Mouse (Mus musculus): Measurements from ENCODE around the gene Spred2. TPM values are rescaled to one million over a fixed set of nuclear protein-coding genes. Genes with fewer than 3 reads are reported as not detected.
A peak's percentile ranks its signal among the peaks of the same experiment; 100 is the strongest.

Spred2 gene
- total RNA-seq, 2 experiments from 2014 or later, result 20.5 to 28.4 TPM

DNA sequence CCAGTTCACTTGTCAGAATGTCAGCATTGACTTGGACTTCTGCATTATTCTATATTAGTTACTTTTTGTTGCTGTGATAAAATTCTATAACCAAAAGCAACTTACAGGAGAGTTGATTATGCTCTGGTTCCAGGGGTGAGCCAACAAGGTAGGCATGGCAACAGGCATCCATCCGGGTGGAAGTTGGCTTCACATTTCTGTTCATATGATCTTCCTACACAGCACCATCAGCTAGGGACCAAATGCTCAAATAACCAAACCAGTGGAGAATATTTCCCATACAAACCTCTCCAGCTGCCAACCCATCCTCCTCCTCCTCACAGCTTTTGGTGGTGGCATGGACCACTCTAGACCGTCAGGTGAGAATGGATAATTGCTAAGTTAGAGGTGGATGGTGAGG lies 51.9 kb downstream of the Spred2 start:
- intact Hi-C loops (cut with DNase I), result no loop called here

DNA sequence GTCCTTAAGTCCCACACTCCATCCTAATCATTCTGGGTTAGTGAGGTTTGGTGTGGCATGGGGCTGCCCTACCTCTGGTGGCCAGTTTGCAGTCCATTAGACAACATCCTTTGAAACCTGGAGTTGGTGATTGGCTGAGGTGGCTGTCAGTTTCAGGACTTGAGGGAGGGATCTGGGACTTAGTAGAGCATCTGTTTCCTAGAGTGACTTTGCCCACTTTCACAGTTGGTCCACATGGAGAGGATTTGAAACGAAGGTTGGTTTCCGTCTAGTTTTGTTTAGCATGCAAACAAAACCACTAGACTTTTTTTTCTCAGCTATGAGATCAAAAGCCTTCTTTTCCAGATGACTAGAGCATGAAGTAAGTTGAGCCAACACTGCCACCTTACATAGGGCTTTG lies 53.5 kb downstream of the Spred2 start:
- intact Hi-C loops (cut with DNase I), result no loop called here
- no peak for DNase-seq (ENCODE audit: low spot score)

More for the DNA sequence above, 51.9 kb downstream of the Spred2 start:
- no peak for DNase-seq (ENCODE audit: low spot score)

DNA sequence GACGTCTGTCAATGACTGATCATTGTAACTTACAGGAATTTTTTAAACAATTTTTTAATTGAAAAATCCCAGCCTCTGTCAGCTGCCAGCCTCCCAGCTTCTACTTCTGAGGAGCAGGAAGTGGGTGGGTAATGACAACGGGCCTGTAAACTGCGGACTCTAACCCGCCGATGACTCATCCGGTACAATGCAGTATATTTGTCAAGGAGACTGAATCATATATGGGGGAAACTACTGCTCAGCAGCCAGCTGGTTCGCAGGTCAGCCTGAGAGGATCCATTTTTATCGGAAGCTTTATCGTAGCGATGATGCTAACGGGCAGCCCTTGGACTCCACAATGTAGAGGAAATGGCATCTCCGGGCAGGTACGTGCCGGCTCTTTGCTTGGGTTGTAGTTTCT lies 55.2 kb downstream of the Spred2 start:
- intact Hi-C loops (cut with DNase I), result no loop called here
- no peak for DNase-seq (ENCODE audit: low spot score)

DNA sequence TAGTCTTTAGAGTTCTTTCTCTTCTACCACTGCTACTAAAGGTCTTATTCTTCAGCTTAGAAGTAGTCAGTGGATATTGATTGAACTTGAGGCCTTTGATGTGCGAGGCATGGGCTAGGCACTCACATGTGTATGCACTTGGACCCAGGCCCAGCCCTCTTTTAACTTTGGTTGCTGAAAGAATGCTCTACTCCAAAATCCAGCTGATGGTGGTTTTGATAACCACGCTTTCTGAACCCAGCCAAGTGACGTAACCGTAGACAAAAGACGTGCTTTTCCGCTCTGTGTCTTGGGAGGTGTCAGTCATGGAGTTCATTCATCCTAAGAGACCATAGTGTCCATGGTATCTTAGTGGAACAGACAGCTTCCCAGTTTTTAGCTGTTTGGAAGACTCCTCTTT lies 57.9 kb downstream of the Spred2 start:
- intact Hi-C loops (cut with DNase I), result no loop called here
- DNase-seq (ENCODE audit: low spot score), result no peak

DNA sequence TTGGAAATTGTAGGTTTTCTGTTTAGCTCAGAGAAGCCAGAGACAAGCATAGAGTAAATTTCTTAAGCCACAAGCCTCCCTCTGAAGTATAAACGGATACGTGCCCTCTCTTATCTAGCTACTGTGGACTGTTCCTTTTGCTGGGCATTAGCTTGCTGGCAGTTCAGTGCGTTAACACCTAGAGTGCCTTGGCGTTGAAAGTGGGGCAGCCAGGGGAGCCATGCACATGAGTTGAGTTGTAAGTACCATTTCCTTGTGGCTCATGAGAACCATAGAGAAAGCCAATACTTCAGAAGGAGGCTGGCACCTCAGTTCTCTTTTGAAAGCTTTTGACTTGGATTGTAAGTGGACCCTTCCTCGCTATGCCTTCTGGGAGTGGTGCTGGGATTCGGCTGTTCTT lies 58.6 kb downstream of the Spred2 start:
- no peak for DNase-seq (ENCODE audit: low spot score)
- intact Hi-C loops (cut with DNase I), result no loop called here

DNA sequence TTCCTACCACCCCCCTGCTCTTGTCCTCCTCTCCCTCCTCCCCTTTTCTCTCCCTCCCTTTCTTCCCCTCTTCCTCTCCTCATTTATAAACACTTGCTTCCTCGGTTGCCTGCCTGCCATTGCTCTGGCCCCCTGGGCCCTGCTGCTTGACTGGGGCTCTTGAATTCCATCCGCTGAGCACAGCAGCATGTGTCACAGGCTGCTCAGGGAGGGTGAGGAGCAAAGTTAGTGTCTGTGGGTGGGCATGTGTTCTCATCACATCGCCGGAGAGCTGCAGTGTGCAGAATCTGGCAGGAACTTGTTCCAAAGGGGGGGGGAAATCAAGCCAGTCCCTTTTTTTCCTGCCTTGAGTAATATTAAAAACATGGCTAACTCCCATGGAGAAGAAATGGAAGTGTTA lies 59.1 kb downstream of the Spred2 start:
- intact Hi-C loops (cut with DNase I), result no loop called here
- no peak for DNase-seq (ENCODE audit: low spot score)

DNA sequence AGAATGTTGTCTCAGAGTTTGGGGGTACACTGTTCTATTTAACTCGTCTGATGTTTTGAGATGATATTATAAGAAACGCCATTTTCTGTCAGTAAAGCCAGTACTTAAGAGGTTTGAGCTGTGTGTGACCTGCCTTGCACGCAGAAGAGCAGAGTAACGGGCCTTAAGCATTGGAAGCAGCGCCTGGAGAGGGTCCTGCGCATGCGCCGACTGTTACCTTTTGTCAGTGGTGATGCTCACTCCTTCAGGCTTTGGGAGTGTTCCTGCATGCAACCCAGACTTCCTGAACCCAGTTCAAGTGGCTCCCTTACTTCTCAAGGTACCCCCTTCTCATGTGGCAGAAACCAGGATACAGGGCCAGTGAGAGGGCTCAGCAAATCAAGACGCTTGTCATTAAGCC lies 59.9 kb downstream of the Spred2 start:
- DNase-seq (ENCODE audit: low spot score), result no peak
- intact Hi-C loops (cut with DNase I), result no loop called here

DNA sequence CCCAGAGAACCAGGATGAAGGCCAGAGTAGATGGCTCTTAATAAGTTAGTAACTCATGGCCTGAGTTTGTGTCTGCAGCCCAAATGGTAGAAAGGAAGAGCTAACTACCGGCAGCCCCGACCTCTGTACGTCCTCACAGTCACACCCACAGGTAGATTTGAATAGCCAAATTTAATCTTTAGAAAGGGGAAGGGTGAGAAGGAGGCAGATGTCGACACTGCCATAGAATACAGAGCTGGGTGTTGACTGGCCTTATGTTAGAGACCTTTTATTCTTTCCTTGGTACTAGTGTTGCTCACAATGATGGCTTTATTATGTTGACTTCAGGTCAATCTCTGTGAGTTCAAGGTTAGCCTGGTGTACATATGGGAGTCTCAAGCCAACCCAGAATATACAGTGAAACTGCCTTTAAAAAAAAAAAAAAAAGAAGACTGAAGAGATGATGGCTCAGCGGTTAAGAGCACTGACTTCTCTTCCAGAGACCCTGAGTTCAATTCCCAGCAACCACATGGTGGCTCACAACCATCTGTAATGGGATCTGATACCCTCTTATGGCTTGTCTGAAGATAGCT lies 61.2 kb downstream of the Spred2 start:
- intact Hi-C loops (cut with DNase I), result no loop called here
- no peak for DNase-seq (ENCODE audit: low spot score)

DNA sequence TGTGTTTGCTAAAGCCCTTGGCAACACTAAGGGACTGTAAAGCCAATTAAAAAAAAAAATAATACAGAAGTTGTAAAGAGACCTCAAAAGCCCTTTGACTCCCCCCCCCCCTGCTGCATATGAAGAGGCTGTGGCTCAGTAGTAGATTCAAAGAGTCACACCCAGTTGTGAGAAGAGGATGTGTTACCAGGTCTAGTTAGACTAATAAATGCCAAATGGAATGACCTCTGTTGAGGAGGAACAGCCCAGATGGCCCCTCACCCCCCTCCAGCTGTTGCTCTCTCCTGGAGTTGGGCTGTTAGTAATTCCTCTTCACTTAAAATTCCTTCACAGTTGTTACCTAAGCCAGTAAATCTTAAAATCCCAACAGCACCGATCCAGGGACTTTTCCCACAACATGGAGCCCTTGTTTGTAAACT lies 62.3 kb downstream of the Spred2 start:
- DNase-seq (ENCODE audit: low spot score), result no peak
- intact Hi-C loops (cut with DNase I), result no loop called here

DNA sequence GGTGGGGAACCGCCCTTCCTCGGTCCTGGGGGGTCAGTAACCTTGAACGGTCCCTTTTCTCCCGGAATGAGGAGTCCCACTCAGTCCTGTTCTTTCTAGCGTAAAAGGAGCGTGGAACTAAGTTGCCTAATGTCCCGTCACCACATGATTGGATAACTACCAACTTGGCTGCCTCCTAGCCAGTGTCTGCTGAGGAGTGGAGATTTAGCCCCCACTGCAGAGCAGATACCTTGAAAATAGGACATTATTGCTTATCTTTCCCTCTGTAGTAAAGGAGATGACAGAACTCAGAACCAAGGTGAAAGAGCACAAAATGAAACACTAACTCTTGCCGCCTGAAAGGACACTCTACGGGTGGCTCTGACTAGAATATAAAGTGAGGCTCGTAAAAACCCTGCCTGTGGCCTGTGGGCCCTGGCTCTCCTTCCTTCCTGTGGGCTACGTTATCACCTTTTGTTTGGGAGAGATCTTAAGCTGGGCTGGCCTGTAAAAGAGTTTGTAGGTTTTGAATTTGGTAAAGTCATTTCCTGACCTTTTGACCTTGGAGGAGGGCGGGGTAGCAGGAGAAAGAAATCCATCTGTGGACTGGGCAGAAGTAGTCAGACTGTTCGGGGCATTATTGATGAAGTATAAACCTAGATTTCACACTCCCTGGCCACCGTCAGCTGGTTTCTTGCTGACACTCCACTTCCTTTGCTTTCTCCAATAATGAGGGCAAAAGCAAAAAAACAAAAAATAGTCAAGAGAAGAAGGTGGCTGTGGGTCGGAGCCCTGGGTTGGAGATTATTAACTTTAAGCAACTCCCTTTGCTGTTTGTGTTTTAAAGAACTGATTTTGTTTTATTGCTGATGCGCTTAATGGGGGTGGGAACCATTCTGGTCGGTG lies 62.9 kb downstream of the Spred2 start:
- peak; percentile 45 for DNase-seq (ENCODE audit: low spot score)
- intact Hi-C loops (cut with DNase I), result no loop called here

DNA sequence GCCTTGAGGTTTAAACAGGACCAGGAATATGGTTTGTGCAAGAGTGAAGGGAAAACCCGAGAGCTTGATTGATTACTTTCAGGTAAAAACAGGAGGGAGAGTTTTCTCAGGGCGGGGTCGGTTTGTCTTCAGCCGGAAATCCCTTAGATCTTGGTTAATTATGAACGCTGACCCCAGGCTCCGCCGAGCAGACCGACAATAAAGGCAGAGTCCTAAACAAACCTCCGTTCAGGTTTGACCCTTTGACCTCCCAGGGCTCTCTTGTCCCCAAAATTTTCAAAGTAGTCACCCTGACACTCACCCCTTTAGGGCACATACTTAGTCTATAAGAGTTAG lies 63.5 kb downstream of the Spred2 start:
- intact Hi-C loops (cut with DNase I), result no loop called here
- no peak for DNase-seq (ENCODE audit: low spot score)

DNA sequence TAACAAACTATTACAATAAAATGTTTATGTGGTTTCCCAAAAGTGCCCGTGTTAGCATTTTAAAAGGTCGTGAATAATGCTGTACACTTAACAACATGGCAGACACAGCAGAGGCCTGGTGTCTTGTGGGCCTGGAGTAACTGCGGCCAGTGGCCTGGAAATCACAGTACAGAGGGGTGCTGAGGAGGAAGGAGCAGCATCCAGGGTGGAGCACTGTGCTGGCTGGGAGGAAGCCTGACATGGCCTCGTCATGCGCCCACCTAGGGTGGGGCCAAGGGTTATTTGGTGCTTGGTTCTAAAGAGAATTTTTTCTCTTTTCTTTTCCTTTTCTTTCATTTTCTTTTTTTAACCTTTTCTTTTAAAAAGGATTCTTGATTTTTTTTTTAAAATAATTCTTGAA lies 64.0 kb downstream of the Spred2 start:
- DNase-seq (ENCODE audit: low spot score), result no peak
- intact Hi-C loops (cut with DNase I), result no loop called here

DNA sequence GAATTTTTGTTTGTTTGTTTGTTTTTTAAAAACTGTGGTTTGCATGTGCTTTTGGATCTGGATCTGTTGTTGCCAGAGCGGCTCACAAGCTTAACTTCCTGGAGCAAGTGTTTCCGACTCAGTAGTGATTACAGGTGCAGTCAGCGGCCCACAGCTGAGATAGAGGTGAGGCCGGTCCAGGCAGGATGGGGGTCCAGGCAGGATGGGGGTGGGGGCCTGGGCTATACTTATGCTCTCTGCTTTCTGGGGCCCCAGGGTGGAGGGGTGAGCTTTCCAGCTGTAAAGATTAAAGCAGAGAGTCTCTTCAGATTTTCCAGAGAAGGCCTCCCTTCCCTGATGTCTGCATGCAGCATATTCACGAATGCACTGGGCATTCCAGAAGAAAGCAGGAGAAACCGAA lies 64.5 kb downstream of the Spred2 start:
- intact Hi-C loops (cut with DNase I), result no loop called here
- no peak for DNase-seq (ENCODE audit: low spot score)

DNA sequence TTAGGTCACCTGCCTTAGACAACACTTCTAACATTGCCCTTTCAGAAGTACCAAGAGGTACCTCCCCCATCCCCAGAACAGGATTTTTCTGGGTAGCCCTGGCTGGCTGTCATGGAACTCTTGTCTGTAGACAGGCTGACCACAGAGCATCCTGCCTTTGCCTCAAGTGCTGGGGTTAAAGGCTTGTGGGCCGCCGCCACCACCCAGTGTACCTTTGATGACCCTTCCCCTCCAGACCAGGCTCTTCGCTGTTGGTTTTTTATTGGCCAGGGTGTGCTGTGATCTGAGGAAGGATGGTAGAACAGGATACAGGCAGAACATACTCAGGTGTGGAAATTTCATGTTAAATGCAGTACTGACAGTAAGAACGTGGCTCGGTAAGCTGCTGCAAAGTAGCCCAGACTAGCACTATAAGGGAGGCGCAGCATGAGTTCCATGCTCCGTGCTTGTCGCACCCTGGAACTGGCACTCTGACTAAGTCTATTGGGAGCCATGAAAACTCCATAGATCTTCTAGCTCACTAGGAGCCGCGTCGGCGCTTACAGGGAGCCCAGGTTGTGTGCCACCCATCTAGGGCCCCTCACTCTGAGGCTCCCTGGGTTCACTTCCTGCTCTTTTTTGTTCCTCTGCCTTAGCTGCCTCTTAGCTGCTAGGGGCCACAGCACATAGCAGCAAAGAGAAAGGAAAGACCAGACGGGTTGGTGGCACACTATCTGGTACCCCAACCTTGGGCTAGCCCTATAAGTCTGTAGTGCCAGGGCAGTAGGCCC lies 65.2 kb downstream of the Spred2 start:
- intact Hi-C loops (cut with DNase I), result no loop called here
- DNase-seq (ENCODE audit: low spot score), result no peak

DNA sequence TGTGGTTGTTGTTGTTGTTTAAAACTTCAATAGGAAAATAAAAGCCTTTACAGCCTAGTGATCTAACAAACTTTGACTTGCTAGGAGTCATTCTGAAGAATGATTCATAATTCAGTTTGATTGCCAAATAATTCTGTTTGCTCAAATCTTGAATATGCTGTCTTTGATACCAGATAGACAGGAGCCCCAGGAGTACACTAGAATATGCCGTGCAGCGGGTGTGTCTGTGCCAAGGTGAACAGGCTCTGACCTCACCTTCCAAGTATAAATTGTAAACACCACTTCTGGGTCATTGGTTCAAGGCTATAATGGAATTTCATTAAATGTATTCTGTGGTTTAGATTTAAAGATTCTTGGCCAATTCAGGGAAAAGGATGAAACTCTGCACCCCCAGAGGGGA lies 66.6 kb downstream of the Spred2 start:
- DNase-seq (ENCODE audit: low spot score), result no peak
- intact Hi-C loops (cut with DNase I), result no loop called here

DNA sequence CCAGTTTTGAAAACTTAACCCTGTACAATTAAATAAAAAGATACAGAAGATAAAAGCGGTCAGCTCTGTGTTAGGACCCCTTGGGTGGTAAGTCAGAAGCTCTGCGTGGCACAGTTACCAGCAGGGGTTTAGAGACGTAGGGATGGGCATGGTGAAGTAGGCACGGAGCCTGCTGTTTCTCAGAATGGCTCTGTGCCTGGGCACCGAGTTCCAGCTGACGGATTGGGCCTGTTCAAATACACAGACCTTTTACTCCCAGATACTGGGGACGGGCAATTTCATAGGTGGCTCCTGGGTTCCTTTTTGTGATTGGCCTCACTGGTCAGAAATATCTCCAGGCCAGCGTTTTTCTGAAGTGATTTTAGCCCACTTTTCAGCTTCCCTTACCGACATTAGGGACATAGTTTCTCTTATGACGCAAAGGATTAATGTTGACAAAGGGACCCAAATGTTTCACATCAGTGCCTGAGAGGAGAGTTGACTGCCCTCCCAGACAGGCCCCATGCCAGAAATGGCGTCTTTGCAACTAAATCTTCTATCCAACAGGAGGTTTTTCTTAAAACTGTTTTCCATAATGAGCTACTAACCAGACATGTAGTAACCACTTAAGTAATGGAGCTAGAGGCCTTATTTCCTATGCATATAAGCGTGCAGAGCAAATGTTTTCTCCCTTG lies 67.3 kb downstream of the Spred2 start:
- intact Hi-C loops (cut with DNase I), result no loop called here
- no peak for DNase-seq (ENCODE audit: low spot score)

DNA sequence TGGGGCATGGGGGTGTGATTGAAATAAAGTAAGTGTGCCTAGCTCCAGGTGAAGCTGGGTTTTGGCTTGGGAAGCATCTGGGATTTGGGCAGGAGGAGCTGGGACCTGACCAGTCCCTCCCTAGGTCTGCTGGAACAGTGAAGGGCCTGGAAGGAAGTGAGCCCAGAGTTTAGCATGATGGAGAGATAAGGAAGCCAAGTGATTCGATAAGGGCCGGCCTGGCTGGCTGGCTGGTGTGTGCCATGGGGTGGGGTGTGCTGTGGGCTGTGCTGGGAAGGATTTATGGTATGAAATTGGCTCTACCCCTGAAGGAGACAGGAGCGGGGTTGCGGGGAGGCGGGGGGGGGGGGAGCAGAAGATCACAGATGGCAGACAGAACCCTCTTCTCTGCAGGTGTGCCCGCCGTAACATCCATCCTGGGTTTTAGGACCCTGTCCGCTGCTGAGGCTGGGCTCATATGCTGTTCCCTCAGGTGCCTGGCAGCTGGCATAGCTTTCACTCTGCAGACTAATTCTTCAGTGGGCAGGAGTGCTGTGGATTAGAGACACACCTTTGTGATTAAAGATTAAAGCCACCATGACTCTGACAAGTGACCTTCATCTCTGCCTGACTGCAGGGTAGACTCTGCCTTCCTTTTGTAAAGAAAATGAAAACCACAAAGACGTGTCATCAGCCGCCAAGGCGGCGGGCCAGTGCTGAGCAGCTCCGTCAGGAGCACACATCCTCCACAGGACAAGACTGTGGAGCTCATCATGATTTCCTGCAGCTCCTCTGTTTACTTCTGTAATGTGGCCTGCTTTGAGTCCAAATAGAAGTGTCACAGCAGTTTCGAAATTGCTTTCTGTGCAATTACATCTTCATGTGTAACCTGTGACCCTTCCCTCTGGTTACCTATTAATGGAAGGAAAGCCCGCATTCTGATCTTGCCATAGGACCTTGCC lies 68.4 kb downstream of the Spred2 start:
- intact Hi-C loops (cut with DNase I), result no loop called here
- no peak for DNase-seq (ENCODE audit: low spot score)

DNA sequence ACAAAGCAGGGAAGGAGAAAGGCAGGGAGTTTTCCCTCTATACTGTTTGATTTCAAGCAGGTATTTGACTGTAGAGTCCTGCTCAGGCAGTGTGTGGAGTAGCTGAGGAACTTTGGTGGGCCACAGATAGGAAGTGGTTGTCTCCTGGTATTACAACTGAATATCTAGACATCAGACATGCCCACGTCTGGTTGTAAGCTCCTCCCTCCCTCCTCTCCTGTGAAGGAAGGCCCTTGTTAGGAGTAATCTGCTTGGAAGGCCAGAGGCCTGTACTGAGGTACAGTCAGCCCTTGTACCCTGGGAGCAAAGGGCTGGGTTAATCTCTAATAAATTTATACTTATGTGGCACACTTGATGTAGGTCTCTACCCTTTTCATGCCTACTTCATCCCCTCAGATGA lies 69.6 kb downstream of the Spred2 start:
- no peak for DNase-seq (ENCODE audit: low spot score)
- intact Hi-C loops (cut with DNase I), result loop anchor here (2.0 kb wide), 1 partner anchor 17 kb away; no protein-coding TSS in a partner anchor

DNA sequence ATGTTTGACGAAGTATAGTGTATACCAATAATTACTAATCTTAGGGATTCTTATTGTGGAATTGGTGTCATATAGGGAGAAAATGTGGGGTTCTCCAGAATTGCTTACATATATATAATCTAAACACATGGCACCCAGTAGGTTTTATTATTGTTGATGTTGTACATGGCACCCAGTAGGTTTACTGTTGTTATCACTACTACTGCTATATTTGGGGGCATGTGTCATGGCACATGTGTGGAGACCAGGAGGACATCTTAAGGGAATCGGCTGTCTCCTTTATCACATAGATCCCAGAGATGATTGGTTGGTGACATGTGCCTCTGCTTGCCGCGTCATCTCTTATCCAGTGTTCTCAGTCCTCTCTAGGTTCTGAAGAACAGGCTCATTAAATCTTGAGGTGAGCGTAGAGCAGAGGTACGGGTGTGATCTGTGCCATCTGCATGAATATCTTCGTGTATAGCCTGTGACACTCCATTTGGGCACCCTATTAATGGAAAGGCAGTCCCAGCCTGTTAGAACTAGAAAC lies 70.2 kb downstream of the Spred2 start:
- DNase-seq (ENCODE audit: low spot score), result no peak
- intact Hi-C loops (cut with DNase I), result loop anchor here (2.0 kb wide), 1 partner anchor 16 kb away; no protein-coding TSS in a partner anchor
